Mouse (Mus musculus): ENCODE data around the gene Rcn3. TPM values are rescaled to one million over a fixed set of nuclear protein-coding genes. Genes with fewer than 3 reads are reported as not detected.
"Not testable (repeated sequence)": the region's sequence is repeated elsewhere in the genome, so short reads cannot be mapped to it uniquely, and the experiment has no call there.

Gene Rcn3
- polyA plus RNA-seq, 1 experiment from 2014 or later: 290 TPM

DNA sequence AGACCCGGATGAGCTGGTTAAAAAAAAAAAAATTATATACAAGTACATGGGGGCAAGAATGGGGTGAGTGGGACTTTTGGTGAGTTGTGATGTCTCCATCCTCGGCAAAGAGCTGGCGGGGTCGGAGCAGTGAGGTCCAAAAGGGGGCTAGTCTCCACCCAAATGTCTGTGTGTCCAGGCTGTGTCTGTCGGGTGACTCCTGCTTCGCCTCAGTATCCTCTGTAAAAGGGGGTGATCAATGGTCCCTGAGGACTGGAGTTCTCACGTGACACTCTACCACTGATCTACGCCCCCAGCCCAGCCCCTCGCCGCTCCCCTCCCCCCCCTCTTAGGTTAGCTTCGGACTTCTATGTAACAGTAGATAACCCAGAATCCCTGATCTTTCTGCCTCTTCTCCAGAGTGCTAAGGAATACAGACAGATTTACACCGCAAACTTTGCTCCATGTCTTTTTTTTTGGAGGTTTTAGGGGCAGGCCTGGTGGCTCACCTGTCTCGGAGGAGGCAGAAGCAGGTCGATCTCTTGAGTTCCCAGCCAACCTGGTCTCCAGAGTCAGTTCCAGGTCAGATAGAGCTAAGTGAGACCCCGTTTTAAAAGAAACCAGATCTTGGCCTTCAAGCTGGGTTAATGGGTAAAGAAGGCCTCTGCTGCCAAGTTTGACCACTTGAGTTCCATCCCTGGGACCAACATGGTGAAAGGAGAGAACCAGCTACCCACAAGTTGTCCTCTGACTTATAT lies 37.9 kb upstream of the Rcn3 start:
- ATAC-seq (ENCODE audit: insufficient number of reproducible peaks, low FRiP score): no peak
- Histone ChIP-seq H3K27ac (ENCODE audit: poor library complexity, severe bottlenecking) (peak overlapping the region; percentile 78; the same call in 1 of the 2 replicates), H3K4me2 (peak overlapping the region; percentile 75), H3K4me3 (peak overlapping the region; percentile 59), H3K9ac (peak overlapping the region; percentile 68; the same call in 1 of the 2 replicates), H3K4me1 (replicated peaks) (peaks cover 36% of the 10 kb centered on the region), H3K36me3 (peaks cover 26% of the 10 kb centered on the region), H3K27me3 (replicated peaks) (no peaks in the 10 kb centered on the region), H3K9me3 (replicated peaks) (peaks cover 3% of the 10 kb centered on the region)
- 52% methylated on average over 15 of the region's 15 CpGs for WGBS

DNA sequence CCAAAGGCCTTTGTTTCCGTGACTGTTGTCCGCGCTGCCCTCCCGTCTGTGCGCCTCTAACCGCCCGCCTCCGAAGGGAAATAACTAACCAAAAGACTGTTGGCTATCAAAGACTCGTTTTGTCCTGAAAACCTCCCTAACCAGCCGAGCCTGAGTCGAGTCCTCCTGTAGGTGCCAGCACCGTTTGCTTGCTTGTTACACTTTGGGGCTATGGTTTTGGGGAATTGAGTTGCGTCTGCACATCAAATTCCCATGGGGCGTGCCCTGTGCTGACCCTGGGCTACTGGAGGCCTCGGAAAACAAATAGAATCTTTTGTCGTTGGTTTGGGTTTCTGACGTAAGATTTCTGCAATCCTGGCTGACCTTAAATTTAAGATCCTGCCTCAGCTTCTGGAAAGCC lies 37.3 kb upstream of the Rcn3 start:
- Histone ChIP-seq H3K4me1 (replicated peaks) (peaks cover 35% of the 10 kb centered on the region), H3K9ac (peak overlapping the region; percentile 68), H3K27me3 (replicated peaks) (no peaks in the 10 kb centered on the region), H3K9me3 (replicated peaks) (peaks cover 3% of the 10 kb centered on the region), H3K4me3 (peak overlapping the region; percentile 59), H3K27ac (ENCODE audit: poor library complexity, severe bottlenecking) (peak overlapping the region; percentile 78), H3K36me3 (peaks cover 26% of the 10 kb centered on the region), H3K4me2 (peak overlapping the region; percentile 75)
- under 1% methylated on average over 17 of the region's 17 CpGs for WGBS
- ATAC-seq (ENCODE audit: insufficient number of reproducible peaks, low FRiP score): peak; percentile 4

DNA sequence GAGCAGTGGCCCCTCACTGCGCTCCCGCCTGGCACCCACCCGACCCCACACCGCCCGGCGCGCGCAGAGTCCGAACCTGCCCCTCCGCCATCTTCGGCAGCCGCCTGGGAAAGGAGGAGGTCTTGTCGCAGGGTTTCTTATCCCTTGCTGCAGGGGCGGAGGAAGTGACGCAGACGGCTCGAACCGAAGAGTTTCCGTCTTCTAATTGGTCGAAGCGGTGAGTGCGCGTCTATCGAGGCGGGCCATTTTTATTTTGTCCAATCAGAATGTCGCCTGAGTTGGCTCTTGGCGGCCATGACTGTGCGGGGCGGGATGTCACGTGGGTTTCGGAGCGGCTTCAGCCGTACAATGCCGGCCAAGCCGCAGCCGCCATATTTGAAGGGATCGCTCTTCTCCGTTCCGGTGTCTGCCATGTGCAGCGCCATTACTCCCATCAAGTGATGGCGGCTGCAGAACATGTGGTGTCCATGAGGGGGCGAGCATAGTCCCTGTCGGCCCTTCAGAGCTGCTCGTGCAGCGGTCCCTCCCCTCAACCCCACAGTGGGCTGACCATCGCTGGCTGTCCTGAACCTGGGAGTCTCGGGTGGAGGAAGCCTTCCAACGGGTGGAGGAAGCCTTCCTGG lies 36.7 kb upstream of the Rcn3 start, which contains the start of gene Rpl13a:
Gene Rpl13a (minus strand): TSS at position 138 of the 623 bp plus-strand sequence.
- Histone ChIP-seq H3K36me3 (peaks cover 26% of the 10 kb centered on the region), H3K4me3 (peak within 1 kb of the TSS; percentile 89), H3K9me3 (replicated peaks) (peaks cover 3% of the 10 kb centered on the region), H3K27ac (ENCODE audit: poor library complexity, severe bottlenecking) (peak within 1 kb of the TSS; percentile 90), H3K4me2 (peak within 1 kb of the TSS; percentile 91), H3K27me3 (replicated peaks) (no peaks in the 10 kb centered on the region), H3K9ac (peak within 1 kb of the TSS; percentile 99), H3K4me1 (replicated peaks) (peaks cover 34% of the 10 kb centered on the region)
- WGBS: under 1% methylated on average over 48 of the region's 48 CpGs
- ATAC-seq (ENCODE audit: insufficient number of reproducible peaks, low FRiP score): peak; percentile 91

DNA sequence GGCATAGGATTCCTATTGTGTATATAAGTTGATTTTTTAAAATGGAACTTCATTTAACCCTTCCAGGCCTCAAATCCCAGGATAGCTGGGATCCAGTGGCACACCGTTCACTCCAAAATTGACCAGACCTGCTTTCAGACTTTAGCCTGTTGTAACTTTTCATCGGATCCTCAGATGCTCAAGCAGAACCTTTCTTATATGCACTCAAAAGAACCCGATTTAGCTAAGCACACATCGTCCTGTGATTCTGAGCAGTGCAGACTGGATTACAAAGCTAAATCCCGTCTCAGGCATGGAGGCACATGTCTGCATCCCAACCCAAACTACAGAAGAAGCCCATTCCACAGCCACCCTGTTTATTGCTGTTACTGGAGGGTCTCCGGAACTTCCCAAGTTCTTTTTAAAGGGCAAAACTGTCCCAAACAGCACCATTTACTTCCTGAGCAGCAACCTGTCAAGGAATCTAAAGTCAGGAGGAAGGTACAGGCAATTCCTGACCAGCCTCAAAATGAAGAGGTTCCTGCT lies 35.7 kb upstream of the Rcn3 start:
- no peak for ATAC-seq (ENCODE audit: insufficient number of reproducible peaks, low FRiP score)
- H3K27me3 ChIP-seq (replicated peaks): no peaks in the 10 kb centered on the region
- H3K27ac ChIP-seq (ENCODE audit: poor library complexity, severe bottlenecking): peak overlapping the region; percentile 90
- H3K4me1 ChIP-seq (replicated peaks): peaks cover 42% of the 10 kb centered on the region
- H3K9ac ChIP-seq: peak overlapping the region; percentile 99
- WGBS: 2% methylated on average over 6 of the region's 6 CpGs
- peak overlapping the region; percentile 89 for H3K4me3 ChIP-seq
- no peaks in the 10 kb centered on the region for H3K9me3 ChIP-seq (replicated peaks)
- H3K36me3 ChIP-seq: peaks cover 31% of the 10 kb centered on the region
- H3K4me2 ChIP-seq: peak overlapping the region; percentile 91

DNA sequence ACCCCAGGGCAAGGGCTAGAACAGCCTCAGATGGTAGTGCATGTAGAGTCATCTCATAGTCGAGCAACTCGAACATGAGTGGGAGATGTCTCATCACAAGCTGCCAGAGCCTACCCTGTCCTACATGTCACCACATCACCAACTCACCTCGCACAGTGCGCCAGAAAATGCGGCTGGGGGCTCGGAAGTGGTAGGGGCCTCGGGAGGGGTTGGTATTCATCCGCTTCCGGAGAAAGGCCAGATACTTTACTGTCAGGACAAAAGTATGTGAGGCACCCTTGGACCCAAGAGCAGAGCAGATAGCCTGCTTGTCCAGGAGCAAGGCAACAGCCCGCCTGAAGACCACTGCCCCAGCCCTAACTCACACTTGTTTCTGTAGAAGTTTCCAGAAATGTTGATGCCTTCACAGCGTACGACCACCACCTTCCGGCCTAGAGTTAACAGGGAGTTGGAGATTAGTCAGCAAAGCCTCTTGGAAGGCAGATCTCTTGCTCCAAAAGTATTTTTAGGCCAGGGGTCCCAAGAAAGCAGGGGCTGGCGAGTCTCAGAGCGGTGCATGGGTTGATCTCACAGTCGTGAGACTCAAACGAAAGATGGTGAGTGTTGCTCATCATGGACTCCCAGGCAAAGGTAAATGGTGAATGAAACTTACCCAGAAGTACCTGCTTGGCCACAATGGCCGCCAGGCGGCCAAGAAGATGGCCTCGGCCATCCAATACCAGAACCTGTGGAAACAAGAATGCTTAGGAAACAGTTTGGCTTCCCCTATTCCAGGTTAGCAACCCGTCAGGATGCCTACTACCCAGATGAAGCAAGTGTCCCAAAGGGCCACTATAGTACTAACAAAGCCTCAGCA lies 35.1 kb upstream of the Rcn3 start:
- H3K36me3 ChIP-seq: peaks cover 38% of the 10 kb centered on the region
- 29% methylated on average over 21 of the region's 21 CpGs for WGBS
- H3K4me2 ChIP-seq: peak overlapping the region; percentile 91
- peaks cover 46% of the 10 kb centered on the region for H3K4me1 ChIP-seq (replicated peaks)
- H3K27ac ChIP-seq (ENCODE audit: poor library complexity, severe bottlenecking): peak overlapping the region; percentile 90
- H3K27me3 ChIP-seq (replicated peaks): no peaks in the 10 kb centered on the region
- ATAC-seq (ENCODE audit: insufficient number of reproducible peaks, low FRiP score): no peak
- H3K9ac ChIP-seq: peak overlapping the region; percentile 99
- no peaks in the 10 kb centered on the region for H3K9me3 ChIP-seq (replicated peaks)
- peak overlapping the region; percentile 89 for H3K4me3 ChIP-seq

DNA sequence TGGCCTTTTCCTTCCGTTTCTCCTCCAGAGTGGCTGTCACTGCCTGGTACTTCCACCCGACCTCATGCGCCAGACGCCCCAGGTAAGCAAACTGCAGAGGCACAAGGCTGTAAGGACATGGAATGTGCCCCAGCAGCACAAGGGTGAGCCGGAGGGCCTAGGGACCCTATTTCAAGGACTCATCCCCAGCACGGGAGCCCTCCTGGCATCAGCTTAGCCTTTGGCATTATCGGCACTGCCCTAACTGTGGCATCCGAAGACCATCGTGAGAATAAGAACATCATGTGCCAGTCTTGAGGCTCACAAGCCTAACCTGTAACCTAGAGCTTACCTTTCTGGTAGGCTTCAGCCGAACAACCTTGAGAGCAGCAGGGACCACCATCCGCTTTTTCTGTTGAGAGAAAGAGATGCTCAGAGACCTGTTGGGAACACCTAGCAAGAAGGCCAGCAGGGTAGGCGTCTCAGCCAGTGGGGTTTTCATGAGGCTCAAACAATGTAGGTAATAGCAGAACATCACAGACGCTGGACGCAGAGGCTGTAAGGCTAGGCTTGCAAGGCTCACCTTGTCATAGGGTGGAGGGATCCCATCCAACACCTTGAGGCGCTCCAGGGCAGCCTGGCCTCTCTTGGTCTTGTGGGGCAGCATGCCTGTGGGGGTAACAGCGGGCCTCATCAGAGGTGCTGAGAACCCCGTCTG lies 34.3 kb upstream of the Rcn3 start:
- Histone ChIP-seq H3K27ac (ENCODE audit: poor library complexity, severe bottlenecking) (peak overlapping the region; percentile 90), H3K27me3 (replicated peaks) (no peaks in the 10 kb centered on the region), H3K9ac (peak overlapping the region; percentile 99), H3K4me2 (peak overlapping the region; percentile 91), H3K36me3 (peaks cover 45% of the 10 kb centered on the region), H3K4me3 (peak overlapping the region; percentile 89), H3K9me3 (replicated peaks) (no peaks in the 10 kb centered on the region), H3K4me1 (replicated peaks) (peaks cover 49% of the 10 kb centered on the region)
- no peak for ATAC-seq (ENCODE audit: insufficient number of reproducible peaks, low FRiP score)
- WGBS: 79% methylated on average over 17 of the region's 17 CpGs

DNA sequence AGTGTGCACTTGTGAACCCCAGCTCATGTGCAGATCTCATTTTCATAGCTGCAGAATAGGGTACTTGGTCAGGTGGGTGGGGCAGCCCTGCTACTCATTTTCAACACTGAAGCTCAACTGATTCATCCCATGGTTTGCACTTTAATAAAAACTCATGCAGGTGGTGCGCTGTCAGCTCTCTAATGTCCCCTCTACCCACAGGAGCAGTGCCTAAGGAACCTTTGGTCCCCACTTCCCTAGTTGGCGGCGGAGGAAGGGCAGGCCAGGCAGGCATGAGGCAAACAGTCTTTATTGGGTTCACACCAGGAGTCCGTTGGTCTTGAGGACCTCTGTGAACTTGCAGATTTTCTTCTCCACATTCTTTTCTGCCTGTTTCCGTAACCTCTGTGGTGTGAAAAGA lies 33.6 kb upstream of the Rcn3 start:
- not testable (repeated sequence) for H3K9ac ChIP-seq; H3K4me3 ChIP-seq; H3K9me3 ChIP-seq (replicated peaks); H3K27me3 ChIP-seq (replicated peaks); H3K4me2 ChIP-seq; ATAC-seq (ENCODE audit: insufficient number of reproducible peaks, low FRiP score)
- 73% methylated on average over 5 of the region's 5 CpGs for WGBS
- H3K36me3 ChIP-seq: peaks cover 52% of the 10 kb centered on the region
- peaks cover 51% of the 10 kb centered on the region for H3K4me1 ChIP-seq (replicated peaks)
- peak overlapping the region; percentile 72; the same call in 1 of the 2 replicates for H3K27ac ChIP-seq (ENCODE audit: poor library complexity, severe bottlenecking)

DNA sequence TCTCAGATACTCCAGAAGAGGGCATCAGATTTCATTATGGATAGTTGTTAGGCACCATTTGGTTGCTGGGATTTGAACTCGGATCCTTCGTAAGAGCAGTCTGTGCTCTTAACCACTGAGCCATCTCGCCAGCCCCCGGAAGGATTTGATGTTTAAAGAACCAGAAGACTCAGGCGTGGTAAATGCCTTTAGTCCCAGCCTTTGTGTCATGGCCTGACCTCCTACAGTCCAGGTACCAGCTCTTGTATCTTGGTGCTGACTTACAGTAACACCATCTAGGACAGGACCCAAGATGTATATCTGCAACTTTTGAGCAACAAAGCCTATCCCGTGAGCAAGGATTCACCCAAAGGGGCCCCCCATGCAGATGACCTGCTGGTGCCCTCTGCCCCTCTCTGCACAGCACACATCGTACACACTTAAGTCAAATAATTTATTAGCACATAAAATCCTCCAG lies 33.2 kb upstream of the Rcn3 start:
- Histone ChIP-seq H3K36me3 (peaks cover 57% of the 10 kb centered on the region), H3K4me2 (peak overlapping the region; percentile 54; the same call in 1 of the 2 replicates), H3K27me3 (replicated peaks) (no peaks in the 10 kb centered on the region), H3K4me1 (replicated peaks) (peaks cover 51% of the 10 kb centered on the region), H3K9ac (no peak overlapping the region), H3K9me3 (replicated peaks) (no peaks in the 10 kb centered on the region), H3K4me3 (0 out of 2 replicates have a peak overlapping the region, but pooled peaks have one; percentile 92), H3K27ac (ENCODE audit: poor library complexity, severe bottlenecking) (peak overlapping the region; percentile 72; the same call in 1 of the 2 replicates)
- WGBS: 31% methylated on average over 7 of the region's 7 CpGs
- ATAC-seq (ENCODE audit: insufficient number of reproducible peaks, low FRiP score): no peak

DNA sequence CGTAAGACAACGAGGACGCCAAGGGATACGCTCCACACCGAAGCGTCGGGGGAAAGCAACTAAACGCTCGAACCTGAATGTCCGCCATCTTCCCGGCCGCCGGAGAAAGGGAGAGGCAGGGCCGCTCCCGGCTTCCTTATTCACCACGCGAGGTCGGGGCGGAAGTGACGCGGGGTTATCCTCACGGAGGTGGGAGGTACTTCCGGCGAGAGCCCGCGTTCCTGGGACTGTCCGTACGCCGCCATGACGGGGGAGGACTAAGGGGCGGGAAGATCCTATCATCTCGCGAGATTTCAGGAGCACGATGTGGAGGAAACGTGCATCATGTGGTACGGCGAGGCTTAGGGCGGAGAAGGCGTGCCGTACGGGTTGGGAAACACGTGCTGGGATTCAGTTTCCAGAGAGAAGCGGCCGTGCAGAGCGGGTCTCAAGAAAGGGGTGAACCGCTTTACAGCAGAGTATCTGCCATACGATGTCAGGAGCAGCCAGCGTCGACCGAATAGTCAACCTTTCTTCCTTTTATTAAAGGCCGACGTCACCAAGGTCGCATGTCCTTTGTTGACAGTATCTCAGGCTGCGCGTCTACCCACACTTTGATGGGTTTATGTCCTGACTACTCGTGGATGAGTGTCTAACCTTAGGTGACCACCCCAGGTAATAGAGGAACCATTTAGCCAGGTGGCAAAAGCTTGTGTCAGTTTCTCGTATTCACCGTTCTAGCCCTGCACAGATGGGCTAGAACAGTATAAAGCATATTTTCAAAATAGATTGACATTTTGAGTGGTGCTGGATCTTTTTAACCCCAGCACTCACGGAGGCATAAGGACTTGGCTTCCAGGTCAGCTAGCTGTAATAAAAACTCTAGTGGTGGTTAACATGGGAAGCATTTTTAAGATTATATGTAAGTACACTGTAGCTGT lies 32.5 kb upstream of the Rcn3 start, which contains the start of gene Rps11:
Gene Rps11 (minus strand): TSS at position 216 of the 920 bp plus-strand sequence.
- WGBS: under 1% methylated on average over 59 of the region's 59 CpGs
- H3K27me3 ChIP-seq (replicated peaks): no peaks in the 10 kb centered on the region

More for the DNA sequence above, 32.5 kb upstream of the Rcn3 start, which contains the start of gene Rps11:
- no peaks in the 10 kb centered on the region for H3K9me3 ChIP-seq (replicated peaks)
- ATAC-seq (ENCODE audit: insufficient number of reproducible peaks, low FRiP score): peak; percentile 87
- H3K9ac ChIP-seq: peak within 1 kb of the TSS; percentile 98
- H3K36me3 ChIP-seq: peaks cover 63% of the 10 kb centered on the region
- H3K4me1 ChIP-seq (replicated peaks): peaks cover 51% of the 10 kb centered on the region
- peak within 1 kb of the TSS; percentile 93 for H3K4me2 ChIP-seq
- H3K27ac ChIP-seq (ENCODE audit: poor library complexity, severe bottlenecking): peak within 1 kb of the TSS; percentile 82
- H3K4me3 ChIP-seq: peak within 1 kb of the TSS; percentile 92

Measured in heart, embryonic 12.5 days (tissue).